Mouse (Mus musculus) brain, embryonic 14.5 days (tissue): ENCODE measurements around the gene Cenpv. TPM values are rescaled to one million over a fixed set of nuclear protein-coding genes. Genes with fewer than 3 reads are reported as not detected.

Experiments used
- DNase-seq: peaks from one replicate; pipeline ENCODE4 v3.0.0-alpha.2; 2011; ENCODE audit warnings: low read depth
- CTCF ChIP-seq: fragments of 200-500 bp; IDR thresholded peaks from 2 replicates; pipeline ENCODE4 v1.5.1; 2012; ENCODE audit warnings: inconsistent platforms, mild to moderate bottlenecking, moderate library complexity, borderline replicate concordance; ENCODE audit not compliant: insufficient read depth, insufficient read length; ENCODE audit errors: extremely low read depth
- POLR2A ChIP-seq: fragments of 200-500 bp; IDR thresholded peaks from 2 replicates; pipeline ENCODE4 v1.6.1; 2012; ENCODE audit warnings: mild to moderate bottlenecking, inconsistent platforms, borderline replicate concordance; ENCODE audit not compliant: poor library complexity, insufficient read depth, insufficient read length, severe bottlenecking; ENCODE audit errors: extremely low read depth
- polyA plus RNA-seq: library from polyadenylated mRNA; depleted of rRNA; stranded (reverse); fragments of >200 nt; gene quantifications from 2 replicates; pipeline ENCODE4 v1.2.3, GENCODE M21; 2012

Cenpv gene
- polyA plus RNA-seq, 1 experiment: 112 TPM

- TF ChIP-seq POLR2A (peak; percentile 92), CTCF (no peak)
- peak; percentile 96 for DNase-seq
These were observed 12.4 kb upstream of the Cenpv start for GRCm38 (mm10) chr11:62551226-62552119.

- TF ChIP-seq CTCF: no peak
- peak; percentile 91; the same call in 1 of the 2 replicates for TF ChIP-seq POLR2A
- DNase-seq: peak; percentile 100
These were observed 11.7 kb upstream of the Cenpv start, which contains the start of gene Ubb for GRCm38 (mm10) chr11:62550727-62551225. Gene Ubb (plus strand): TSS chr11:62551171.

GRCm38 (mm10) chr11:62550227-62550685 is 11.2 kb upstream of the Cenpv start:
- TF ChIP-seq POLR2A (no peak), CTCF (no peak)
- DNase-seq: peak; percentile 85

GRCm38 (mm10) chr11:62549782-62550181 is 10.7 kb upstream of the Cenpv start:
- no peak for TF ChIP-seq CTCF
- no peak for TF ChIP-seq POLR2A
- DNase-seq: peak; percentile 80

- TF ChIP-seq POLR2A: no peak
- TF ChIP-seq CTCF: no peak
These were observed 4.9 kb upstream of the Cenpv start for GRCm38 (mm10) chr11:62543991-62544390.

GRCm38 (mm10) chr11:62541581-62541980 is 2.5 kb upstream of the Cenpv start:
- no peak for DNase-seq
- TF ChIP-seq CTCF: no peak
- no peak for TF ChIP-seq POLR2A

More at GRCm38 (mm10) chr11:62543991-62544390, 4.9 kb upstream of the Cenpv start:
- DNase-seq: no peak

- DNase-seq: no peak
- TF ChIP-seq CTCF (no peak), POLR2A (no peak)
These were observed 1.9 kb upstream of the Cenpv start for GRCm38 (mm10) chr11:62540969-62541368.

GRCm38 (mm10) chr11:62540167-62540566 is 1.1 kb upstream of the Cenpv start:
- TF ChIP-seq POLR2A (no peak), CTCF (no peak)
- no peak for DNase-seq

- TF ChIP-seq POLR2A (no peak), CTCF (no peak)
These were observed 556 bp downstream of the Cenpv start for GRCm38 (mm10) chr11:62538321-62539088.

GRCm38 (mm10) chr11:62537590-62537989 is 1.5 kb downstream of the Cenpv start:
- DNase-seq: peak; percentile 74
- TF ChIP-seq CTCF (no peak), POLR2A (no peak)

More at GRCm38 (mm10) chr11:62538321-62539088, 556 bp downstream of the Cenpv start:
- peak; percentile 75 for DNase-seq

GRCm38 (mm10) chr11:62537089-62537488 is 2.0 kb downstream of the Cenpv start:
- TF ChIP-seq CTCF (no peak), POLR2A (no peak)

More at GRCm38 (mm10) chr11:62537089-62537488, 2.0 kb downstream of the Cenpv start:
- no peak for DNase-seq
